Mouse (Mus musculus) heart, adult 2 months (tissue): ENCODE results near the gene Dnajc13.

Experiments
- CTCF ChIP-seq: fragments of 200-600 bp; IDR thresholded peaks from 2 replicates; pipeline ENCODE4 v1.8.1; 2022; ENCODE audit warnings: antibody characterized with exemption, mild to moderate bottlenecking, moderate library complexity
- EP300 ChIP-seq: fragments of 200-500 bp; IDR thresholded peaks from 2 replicates; pipeline ENCODE4 v1.6.1; 2011; ENCODE audit warnings: low read depth, low read length, control low read depth; ENCODE audit not compliant: insufficient read depth
- POLR2A ChIP-seq: fragments of 200-500 bp; IDR thresholded peaks from 2 replicates; pipeline ENCODE4 v1.6.1; 2011; ENCODE audit warnings: mild to moderate bottlenecking, low read depth, low read length, control low read depth; ENCODE audit not compliant: insufficient read depth

DNA sequence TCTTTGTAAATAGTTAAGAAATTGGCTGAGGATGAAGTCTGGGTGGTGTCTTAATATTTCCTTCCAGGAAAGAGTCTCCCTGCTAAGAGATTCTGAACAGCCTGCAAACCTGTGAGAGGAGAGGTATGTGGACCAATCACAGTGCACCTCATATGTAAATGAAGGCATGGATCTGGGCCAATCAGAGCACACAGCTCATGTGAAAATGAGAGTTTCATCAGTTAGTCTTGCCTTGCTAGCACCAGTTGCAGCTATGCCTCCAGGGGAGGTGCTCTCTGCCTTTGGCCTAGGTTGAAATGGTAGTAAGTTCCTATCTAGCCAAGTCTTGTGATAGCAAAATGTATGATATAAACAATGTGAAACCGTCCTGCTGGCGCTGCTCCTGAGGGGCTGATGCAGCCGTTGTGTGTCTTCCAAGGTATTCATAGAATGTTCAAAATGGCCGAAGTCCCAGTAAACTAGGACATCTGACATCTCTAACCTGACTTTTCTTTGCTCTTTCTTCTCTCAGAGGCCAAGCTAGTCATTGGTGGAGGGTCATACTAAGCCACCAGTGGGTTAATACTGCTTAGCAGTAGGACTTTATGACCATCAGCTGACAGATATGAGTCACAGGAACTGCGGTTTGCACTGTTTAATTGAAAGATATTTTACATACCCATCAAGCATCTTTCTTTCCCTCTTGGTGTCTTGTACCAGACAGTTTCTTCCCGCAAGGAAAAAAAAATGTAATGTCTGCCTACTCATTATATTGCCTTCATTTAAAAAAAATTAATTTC is 42.8 kb upstream of the Dnajc13 start:
- TF ChIP-seq EP300 (no peak), CTCF (no peak), POLR2A (no peak)
